Mouse (Mus musculus) liver, adult 2 months (tissue): Measurements from ENCODE around the gene Tnfsf12. TPM values are rescaled to one million over a fixed set of nuclear protein-coding genes. Genes with fewer than 3 reads are reported as not detected.
A peak's percentile ranks its signal among the peaks of the same experiment; 100 is the strongest.

ENCODE experiments used
- DNase-seq: peaks from one replicate; pipeline ENCODE4 v3.0.0-alpha.2; 2011; ENCODE audit warnings: low read depth, low spot score; ENCODE audit errors: extremely low read depth
- H3K27ac ChIP-seq: fragments of 200-500 bp; replicated peaks from 2 replicates; pipeline ENCODE4 v1.5.1; 2012; ENCODE audit warnings: low read depth, mild to moderate bottlenecking, control low read depth, inconsistent platforms, low read length; ENCODE audit not compliant: insufficient read depth
- H3K27me3 ChIP-seq: fragments of 200-500 bp; 2 replicates; pipeline ENCODE4 v1.6.1; 2012; ENCODE audit warnings: mild to moderate bottlenecking, moderate library complexity, low read length, inconsistent platforms; ENCODE audit not compliant: control insufficient read depth, insufficient read depth
- H3K36me3 ChIP-seq: fragments of 200-500 bp; 2 replicates; pipeline ENCODE4 v1.6.1; 2012; ENCODE audit warnings: low read length, inconsistent platforms; ENCODE audit not compliant: control insufficient read depth, insufficient read depth
- H3K4me1 ChIP-seq: fragments of 200-500 bp; 2 replicates; pipeline ENCODE4 v1.6.1; 2011; ENCODE audit warnings: low read length; ENCODE audit not compliant: control insufficient read depth, insufficient read depth
- H3K4me3 ChIP-seq: fragments of 200-500 bp; 2 replicates; pipeline ENCODE4 v1.5.1; 2011; ENCODE audit warnings: low read depth, mild to moderate bottlenecking, control low read depth, low read length, moderate library complexity; ENCODE audit not compliant: insufficient read depth
- H3K79me2 ChIP-seq: fragments of 200-500 bp; 2 replicates; pipeline ENCODE4 v1.6.1; 2012; ENCODE audit warnings: inconsistent platforms, mild to moderate bottlenecking, low read length, moderate library complexity; ENCODE audit not compliant: control insufficient read depth, insufficient read depth
- H3K9ac ChIP-seq: fragments of 200-500 bp; 2 replicates; pipeline ENCODE4 v1.6.1; 2012; ENCODE audit warnings: low read depth, mild to moderate bottlenecking, control low read depth, inconsistent platforms, low read length
- CTCF ChIP-seq: fragments of 200-500 bp; IDR thresholded peaks from 2 replicates; pipeline ENCODE4 v1.5.1; 2011; ENCODE audit warnings: low read depth, low read length, control low read depth
- POLR2A ChIP-seq: fragments of 200-500 bp; IDR thresholded peaks from 2 replicates; pipeline ENCODE4 v1.6.1; 2011; ENCODE audit warnings: low read length, control low read depth; ENCODE audit not compliant: insufficient read depth; ENCODE audit errors: extremely low read depth
- WGBS: fragments of 180-500 bp; shearing (Covaris S2); methylation state at CpG from one replicate; pipeline ENCODE4 v1.1.7; 2018; 5-methylcytosine and 5-hydroxymethylcytosine counted together
- polyA plus RNA-seq: library from polyadenylated mRNA; depleted of rRNA; stranded (reverse); fragments of >200 nt; gene quantifications from 2 replicates; pipeline ENCODE4 v1.2.3, GENCODE M21; 2012
- total RNA-seq: library from RNA; depleted of rRNA; stranded (reverse); fragments of >200 nt; gene quantifications from 2 replicates; pipeline ENCODE4 v1.2.3, GENCODE M21; 2014

Tnfsf12 gene
- total and polyA plus RNA-seq, 2 experiments: 2.6 to 18.0 TPM

- no peak overlapping the region for H3K27ac ChIP-seq
- peaks cover 6% of the 10 kb centered on the region; the same call in 1 of the 2 replicates for H3K79me2 ChIP-seq
- H3K9ac ChIP-seq: no peak overlapping the region
- TF ChIP-seq POLR2A: no peak
- no peak for TF ChIP-seq CTCF
- H3K27me3 ChIP-seq: no peaks in the 10 kb centered on the region
- H3K4me3 ChIP-seq: no peak overlapping the region
- H3K4me1 ChIP-seq: peaks cover 11% of the 10 kb centered on the region
- H3K36me3 ChIP-seq: peaks cover 35% of the 10 kb centered on the region
- DNase-seq: no peak
- 89% methylated on average over 3 of the region's 3 CpGs for WGBS
These were observed 29.0 kb downstream of the Tnfsf12 start for GRCm38 (mm10) chr11:69666665-69667005.

DNA sequence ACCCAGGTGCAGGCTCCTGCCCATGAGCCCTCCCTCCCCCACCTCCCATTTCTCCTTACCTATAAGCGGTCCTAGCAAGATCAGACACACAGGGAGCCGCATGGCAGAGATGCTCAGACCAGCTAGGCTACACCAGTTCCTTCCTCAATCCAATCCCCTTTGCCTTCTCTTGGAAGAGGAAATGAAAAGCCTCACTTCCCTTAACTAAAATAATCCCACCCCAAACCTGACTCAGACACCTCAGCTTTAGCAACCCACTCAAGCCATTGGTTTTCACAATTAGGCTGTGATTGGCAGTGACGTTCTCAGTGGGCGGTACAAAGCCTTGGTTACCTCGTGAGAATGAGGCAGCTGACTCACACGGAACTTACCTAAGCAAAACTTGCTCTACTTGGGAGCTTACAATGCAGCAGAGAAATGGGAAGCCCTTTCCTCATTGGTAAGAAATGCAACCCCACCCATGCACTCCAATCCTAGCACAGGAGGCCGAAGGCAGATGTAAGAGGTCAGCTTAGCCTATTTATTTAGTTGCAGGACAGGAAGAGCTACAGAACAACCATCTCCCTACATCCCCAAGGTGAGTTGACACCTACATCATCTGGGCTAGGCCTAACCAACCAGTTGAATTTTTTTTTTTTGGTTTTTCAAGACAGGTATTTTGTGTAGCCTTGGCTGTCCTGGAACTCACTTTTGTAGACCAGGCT, 29.5 kb downstream of the Tnfsf12 start, which contains the start of gene Cd68:
Gene Cd68 (minus strand): TSS at position 193 of the 704 bp plus-strand sequence.
- peak within 1 kb of the TSS; percentile 23 for H3K4me3 ChIP-seq
- peak within 1 kb of the TSS; percentile 10; the same call in 1 of the 2 replicates for H3K27ac ChIP-seq
- peaks cover 16% of the 10 kb centered on the region for H3K4me1 ChIP-seq
- TF ChIP-seq POLR2A (no peak), CTCF (no peak)
- H3K9ac ChIP-seq: peak within 1 kb of the TSS; percentile 16
- peak; percentile 64 for DNase-seq
- H3K79me2 ChIP-seq: peaks cover 4% of the 10 kb centered on the region; the same call in 1 of the 2 replicates
- 49% methylated on average over 7 of the region's 7 CpGs for WGBS
- no peaks in the 10 kb centered on the region for H3K27me3 ChIP-seq
- H3K36me3 ChIP-seq: peaks cover 35% of the 10 kb centered on the region

DNA sequence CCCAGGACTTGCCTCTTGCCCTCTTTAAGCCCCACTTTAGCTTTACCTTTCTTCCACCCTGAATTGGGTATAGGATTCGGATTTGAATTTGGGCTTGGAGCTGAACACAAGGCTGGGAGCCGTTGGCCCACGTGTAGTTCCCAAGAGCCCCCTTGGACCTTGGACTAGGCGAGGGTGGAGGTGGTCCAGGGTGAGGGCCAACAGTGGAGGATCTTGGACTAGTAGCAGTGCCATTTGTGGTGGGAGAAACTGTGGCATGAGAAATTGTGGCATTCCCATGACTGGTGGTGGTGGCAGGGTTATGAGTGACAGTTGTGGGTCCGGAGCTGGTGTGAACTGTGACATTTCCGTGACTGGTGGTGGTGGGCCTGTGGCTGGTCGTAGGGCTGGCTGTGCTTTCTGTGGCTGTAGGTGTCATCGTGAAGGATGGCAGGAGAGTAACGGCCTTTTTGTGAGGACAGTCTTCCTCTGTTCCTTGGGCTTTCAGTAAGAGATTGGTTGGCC, 30.1 kb downstream of the Tnfsf12 start:
- Histone ChIP-seq H3K79me2 (no peaks in the 10 kb centered on the region; the same call in 1 of the 2 replicates), H3K36me3 (peaks cover 32% of the 10 kb centered on the region), H3K27ac (0 out of 2 replicates have a peak overlapping the region, but pooled peaks have one; percentile 10), H3K4me1 (peaks cover 12% of the 10 kb centered on the region), H3K4me3 (peak overlapping the region; percentile 23), H3K27me3 (no peaks in the 10 kb centered on the region), H3K9ac (peak overlapping the region; percentile 16)
- WGBS: 66% methylated on average over 9 of the region's 9 CpGs
- DNase-seq: no peak
- TF ChIP-seq POLR2A (no peak), CTCF (no peak)

DNA sequence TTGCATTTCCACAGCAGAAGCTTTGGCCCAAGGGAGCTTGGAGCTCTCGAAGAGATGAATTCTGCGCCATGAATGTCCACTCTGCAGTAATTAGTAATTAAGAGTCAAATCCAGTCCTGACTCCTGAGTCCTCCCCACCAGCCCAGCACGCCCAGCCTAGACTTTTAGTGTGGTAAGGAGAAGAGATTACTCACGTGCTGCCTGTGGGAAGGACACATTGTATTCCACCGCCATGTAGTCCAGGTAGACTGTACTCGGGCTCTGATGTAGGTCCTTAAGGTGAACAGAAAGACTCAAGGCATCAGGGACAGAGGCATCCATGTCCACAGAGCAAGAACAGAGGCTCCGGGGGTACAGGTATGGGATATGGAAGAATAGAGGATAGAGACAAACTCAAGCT, 30.8 kb downstream of the Tnfsf12 start:
- DNase-seq: no peak
- Histone ChIP-seq H3K36me3 (peaks cover 26% of the 10 kb centered on the region), H3K27ac (no peak overlapping the region), H3K27me3 (no peaks in the 10 kb centered on the region), H3K79me2 (no peaks in the 10 kb centered on the region; the same call in 1 of the 2 replicates), H3K4me3 (no peak overlapping the region), H3K4me1 (peaks cover 9% of the 10 kb centered on the region), H3K9ac (no peak overlapping the region)
- no peak for TF ChIP-seq CTCF
- TF ChIP-seq POLR2A: no peak
- WGBS: 87% methylated on average over 7 of the region's 7 CpGs

- Histone ChIP-seq H3K79me2 (no peaks in the 10 kb centered on the region; the same call in 1 of the 2 replicates), H3K4me3 (no peak overlapping the region), H3K27ac (peak overlapping the region; percentile 17), H3K27me3 (no peaks in the 10 kb centered on the region), H3K9ac (no peak overlapping the region), H3K4me1 (peaks cover 9% of the 10 kb centered on the region), H3K36me3 (peaks cover 16% of the 10 kb centered on the region)
- peak; percentile 68 for DNase-seq
- no peak for TF ChIP-seq POLR2A
- no peak for TF ChIP-seq CTCF
- 41% methylated on average over 6 of the region's 6 CpGs for WGBS
These were observed 31.9 kb downstream of the Tnfsf12 start for GRCm38 (mm10) chr11:69663795-69664194.
